Mouse (Mus musculus) cerebral cortex, adult 2 months (tissue): ENCODE results near the gene Ehbp1.

ENCODE experiments used
- WGBS: fragments of 180-500 bp; shearing (Covaris S2); methylation state at CpG from one replicate; pipeline ENCODE4 v1.1.7; 2018; 5-methylcytosine and 5-hydroxymethylcytosine counted together

Ehbp1 gene

GRCm38 (mm10) chr11:22286371-22286872 is 55.7 kb downstream of the Ehbp1 start:
- WGBS: 1% methylated on average over 39 of the region's 39 CpGs

GRCm38 (mm10) chr11:22276656-22277055 is 65.4 kb downstream of the Ehbp1 start:
- WGBS: 94% methylated on average over 3 of the region's 3 CpGs

- 97% methylated on average over 2 of the region's 2 CpGs for WGBS
These were observed 67.9 kb downstream of the Ehbp1 start for GRCm38 (mm10) chr11:22274144-22274543.

GRCm38 (mm10) chr11:22273378-22273777 is 68.7 kb downstream of the Ehbp1 start:
- whole genome bisulfite sequencing: 55% methylated on average over 7 of the region's 7 CpGs

DNA sequence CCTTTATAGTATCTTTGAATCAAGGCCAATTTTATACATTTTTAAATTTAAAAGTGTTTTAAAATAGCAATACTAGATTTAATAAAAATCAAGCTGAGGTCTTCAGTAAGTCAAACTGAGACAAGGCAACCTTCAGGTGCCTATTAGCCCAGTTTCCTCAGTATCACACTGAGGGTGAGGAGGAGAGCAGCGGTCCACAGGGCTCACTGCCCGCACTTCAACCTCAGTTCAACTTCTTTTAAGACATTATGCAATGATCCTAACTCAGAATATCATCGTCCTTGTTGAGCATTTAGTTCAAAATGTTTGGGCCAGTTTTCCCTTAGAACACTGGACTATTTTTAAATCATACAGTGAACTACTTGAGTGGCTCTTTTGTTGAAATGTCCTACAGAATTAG is 70.2 kb downstream of the Ehbp1 start:
- WGBS: 71% methylated on average over 3 of the region's 3 CpGs

DNA sequence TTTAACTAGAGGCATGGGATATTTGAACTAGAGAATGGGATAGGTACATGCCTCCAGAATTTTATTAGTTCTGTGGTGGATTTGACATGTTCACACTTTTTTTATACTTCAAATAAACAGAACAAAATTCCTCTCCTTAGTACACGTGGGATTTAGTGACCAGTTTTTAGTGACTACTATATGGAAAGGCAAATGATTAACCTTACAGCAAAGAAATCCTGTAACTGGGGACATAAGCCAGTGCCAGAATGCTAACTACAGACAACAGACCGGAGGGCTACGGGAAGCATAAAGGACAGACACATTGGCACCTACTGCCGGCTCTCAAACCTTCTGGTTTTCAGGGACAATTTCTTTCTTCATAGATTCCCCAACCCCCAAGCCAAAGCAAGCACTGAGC is 72.4 kb downstream of the Ehbp1 start:
- WGBS: 66% methylated on average over 4 of the region's 4 CpGs

DNA sequence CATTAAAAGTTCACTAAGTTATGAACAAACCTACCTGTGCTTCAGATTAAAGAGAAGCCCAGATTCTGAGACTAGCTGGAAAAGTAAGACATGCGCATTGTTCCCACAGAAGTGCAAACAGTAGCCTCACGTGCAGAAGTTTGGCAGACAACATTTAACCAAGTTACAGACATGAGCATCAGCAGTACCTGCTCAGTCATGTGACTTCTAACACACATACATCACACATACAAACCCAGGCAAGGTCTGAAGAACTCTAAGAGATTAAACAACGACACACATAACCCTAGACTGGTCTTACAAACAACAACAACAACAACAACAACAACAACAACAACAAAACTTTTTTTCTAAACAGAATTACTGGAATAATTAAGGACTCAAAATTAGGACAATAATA is 72.9 kb downstream of the Ehbp1 start:
- WGBS: 73% methylated on average over 3 of the region's 3 CpGs

- 87% methylated on average over 1 of the region's 1 CpGs for WGBS
These were observed 86.7 kb downstream of the Ehbp1 start for GRCm38 (mm10) chr11:22255418-22255817.

DNA sequence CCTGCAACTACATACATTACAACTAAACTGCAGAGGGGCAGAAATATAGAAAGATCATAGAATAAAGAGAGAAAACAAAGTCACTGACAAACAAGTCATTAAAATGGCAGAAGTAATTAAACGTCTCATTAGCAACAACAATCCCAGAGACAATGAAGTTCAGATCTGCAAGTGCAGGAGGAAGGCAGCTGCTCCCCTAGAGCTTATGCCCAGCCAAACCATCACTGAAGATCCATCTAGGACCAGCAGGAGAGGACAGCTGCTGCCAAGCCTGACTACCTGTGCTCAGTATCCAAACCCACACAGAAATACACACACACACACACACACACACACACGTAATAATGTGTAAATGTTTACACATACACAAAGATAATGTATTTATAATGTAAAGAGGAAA is 92.7 kb downstream of the Ehbp1 start:
- WGBS: 73% methylated on average over 2 of the region's 2 CpGs

DNA sequence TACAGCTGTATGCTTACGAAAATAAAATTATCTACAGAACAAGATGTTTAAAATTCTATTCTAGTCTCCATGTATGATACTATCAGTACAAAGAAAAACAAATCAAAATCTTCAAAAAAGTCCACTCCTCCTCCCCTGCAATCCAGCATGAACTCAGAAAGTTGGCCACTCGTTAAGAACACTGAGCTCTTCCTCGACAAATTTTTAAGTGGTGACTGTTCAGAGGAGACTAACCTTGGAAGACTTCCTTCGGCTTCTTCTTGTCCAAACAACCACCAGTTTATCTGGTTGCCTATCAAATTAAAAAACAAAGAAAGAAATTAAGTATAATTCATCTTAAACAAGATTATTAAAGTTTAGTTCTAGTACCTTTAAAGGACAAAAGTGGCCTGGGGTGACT is 94.4 kb downstream of the Ehbp1 start:
- 60% methylated on average over 4 of the region's 4 CpGs for WGBS

DNA sequence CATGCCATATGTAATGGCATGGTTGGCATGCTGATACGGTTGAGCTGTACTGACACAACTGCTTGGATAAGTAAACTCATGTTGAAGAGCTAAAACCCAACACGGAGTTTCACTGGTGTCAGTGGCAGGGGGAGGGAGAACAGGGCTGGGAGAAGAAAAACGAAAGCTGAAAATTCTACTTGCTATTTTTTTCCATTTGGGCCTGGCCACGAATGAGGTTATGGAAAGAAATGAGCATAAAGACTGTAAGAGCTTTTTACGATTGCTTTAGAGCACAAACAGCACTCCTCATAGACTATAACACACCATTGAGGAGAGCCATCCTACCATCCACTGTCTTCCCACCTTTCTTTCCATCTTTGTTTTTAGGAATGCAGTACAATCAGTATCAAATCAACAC is 106.5 kb downstream of the Ehbp1 start:
- WGBS: 66% methylated on average over 5 of the region's 5 CpGs

- 73% methylated on average over 1 of the region's 1 CpGs for whole genome bisulfite sequencing
These were observed 107.4 kb downstream of the Ehbp1 start for GRCm38 (mm10) chr11:22234739-22235138.

GRCm38 (mm10) chr11:22230906-22231305 is 111.2 kb downstream of the Ehbp1 start:
- WGBS: 75% methylated on average over 6 of the region's 6 CpGs

DNA sequence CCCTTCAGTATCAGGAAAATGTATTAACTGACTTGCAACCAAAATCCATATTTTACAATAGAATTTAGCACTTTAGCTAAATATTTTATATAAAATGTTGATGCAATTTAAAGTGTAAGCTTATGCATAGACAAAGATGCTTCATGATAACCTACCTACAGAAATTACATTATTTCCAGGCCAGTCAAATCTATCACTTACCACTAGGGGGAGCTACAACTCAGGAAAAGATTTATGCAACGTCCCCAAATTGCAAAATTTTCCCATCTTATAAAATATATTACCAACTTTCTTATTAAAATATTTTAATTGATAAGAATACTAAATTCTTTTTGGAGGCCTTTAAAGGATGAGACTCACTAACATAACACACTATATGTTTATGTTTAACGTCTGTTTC is 116.5 kb downstream of the Ehbp1 start:
- 39% methylated on average over 2 of the region's 2 CpGs for WGBS

GRCm38 (mm10) chr11:22218222-22218621 is 123.9 kb downstream of the Ehbp1 start:
- WGBS: 77% methylated on average over 2 of the region's 2 CpGs

GRCm38 (mm10) chr11:22216941-22217340 is 125.2 kb downstream of the Ehbp1 start:
- WGBS: 74% methylated on average over 7 of the region's 7 CpGs

GRCm38 (mm10) chr11:22206611-22207010 is 135.5 kb downstream of the Ehbp1 start:
- 18% methylated on average over 1 of the region's 1 CpGs for WGBS

GRCm38 (mm10) chr11:22206191-22206590 is 135.9 kb downstream of the Ehbp1 start:
- WGBS: 31% methylated on average over 2 of the region's 2 CpGs

DNA sequence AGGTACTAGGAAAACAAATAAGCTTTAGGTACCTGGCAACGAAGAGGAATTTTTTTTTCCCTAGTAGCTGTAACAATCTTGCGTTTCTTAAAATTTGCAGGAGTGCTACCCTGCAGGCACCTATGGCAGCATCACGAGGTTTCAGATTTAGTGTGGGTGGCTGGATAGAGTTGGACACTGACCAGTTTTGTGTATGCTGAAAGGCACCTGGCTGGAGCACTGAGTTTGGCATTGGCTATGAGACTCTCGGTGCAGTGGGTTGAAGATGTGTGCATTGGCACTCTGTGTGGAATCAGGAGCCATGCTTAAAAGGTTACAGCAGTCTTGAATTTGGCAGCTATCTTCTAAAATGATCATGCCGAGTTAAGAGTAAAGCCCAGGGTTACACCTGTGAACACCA is 138.7 kb downstream of the Ehbp1 start:
- WGBS: 70% methylated on average over 5 of the region's 5 CpGs

DNA sequence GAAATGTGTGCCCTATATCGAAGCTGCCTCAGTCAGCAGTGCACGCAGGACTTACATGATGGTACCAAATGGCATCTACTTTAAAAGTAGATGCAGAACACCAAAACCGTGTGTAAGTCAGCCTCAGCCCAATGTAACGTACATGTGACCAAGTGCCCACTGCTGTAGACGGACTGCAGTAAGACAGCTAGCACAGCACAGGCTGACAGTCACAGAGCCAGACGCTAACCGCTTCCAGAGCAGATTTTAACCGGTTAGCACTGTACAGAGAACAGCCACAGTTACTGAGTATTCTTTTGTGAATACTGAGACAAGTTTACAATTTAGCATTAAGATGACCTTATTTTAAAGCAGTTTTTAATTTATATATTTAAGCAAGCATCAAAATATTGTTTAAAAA is 141.0 kb downstream of the Ehbp1 start:
- 69% methylated on average over 8 of the region's 8 CpGs for WGBS

DNA sequence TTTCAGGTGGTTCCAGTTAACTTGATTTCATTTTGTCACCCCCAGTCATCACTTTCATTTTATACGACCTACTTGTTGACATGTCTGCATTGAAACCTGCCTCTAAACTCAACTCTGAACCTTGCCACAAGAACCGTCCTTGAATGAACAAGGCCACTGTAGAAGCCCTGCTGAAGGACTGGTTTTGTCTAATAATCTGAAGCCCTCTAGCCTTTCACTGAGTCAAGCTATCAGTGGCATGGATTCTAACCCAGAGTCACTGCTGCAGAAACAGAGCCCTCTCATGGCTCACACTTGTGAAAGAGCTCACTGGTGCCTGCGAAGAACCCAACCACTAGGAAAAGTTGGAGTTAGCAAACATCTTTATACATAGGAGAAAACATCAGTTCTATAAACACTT is 142.2 kb downstream of the Ehbp1 start:
- 70% methylated on average over 3 of the region's 3 CpGs for WGBS

- WGBS: 69% methylated on average over 6 of the region's 6 CpGs
These were observed 143.7 kb downstream of the Ehbp1 start for GRCm38 (mm10) chr11:22198406-22198805.

- 61% methylated on average over 6 of the region's 6 CpGs for WGBS
These were observed 144.2 kb downstream of the Ehbp1 start for GRCm38 (mm10) chr11:22197935-22198334.

GRCm38 (mm10) chr11:22196776-22197175 is 145.3 kb downstream of the Ehbp1 start:
- WGBS: 60% methylated on average over 4 of the region's 4 CpGs

GRCm38 (mm10) chr11:22194607-22195006 is 147.5 kb downstream of the Ehbp1 start:
- 71% methylated on average over 3 of the region's 3 CpGs for WGBS
